Mouse (Mus musculus): Measurements from ENCODE around the gene 4930544D05Rik.

The 4930544D05Rik gene

GRCm38 (mm10) chr11:70643051-70643450 is 27.4 kb downstream of the 4930544D05Rik start:
- no peak for DNase-seq (ENCODE audit: low spot score in 2 of 2)

- no peak for DNase-seq (ENCODE audit: low spot score in 2 of 2)
Measured at GRCm38 (mm10) chr11:70644564-70645103, 29.0 kb downstream of the 4930544D05Rik start.

- no peak for DNase-seq (ENCODE audit: low spot score in 2 of 2)
Measured at GRCm38 (mm10) chr11:70645461-70646258, 30.0 kb downstream of the 4930544D05Rik start.

GRCm38 (mm10) chr11:70646259-70646555 is 30.6 kb downstream of the 4930544D05Rik start:
- no peak for DNase-seq (ENCODE audit: low spot score in 2 of 2)

GRCm38 (mm10) chr11:70646691-70647650 is 31.3 kb downstream of the 4930544D05Rik start, which contains the start of the genes Rnf167 and Slc25a11:
TSS of gene Rnf167 (plus strand) at chr11:70647235.
TSS of gene Slc25a11 (minus strand) at chr11:70647479.
- peak; percentile 95 to 97 for DNase-seq (ENCODE audit: low spot score in 2 of 2)

GRCm38 (mm10) chr11:70647716-70648420 is 32.2 kb downstream of the 4930544D05Rik start:
- no peak for DNase-seq (ENCODE audit: low spot score in 2 of 2)

- no peak for DNase-seq (ENCODE audit: low spot score in 2 of 2)
Measured at GRCm38 (mm10) chr11:70648512-70648911, 32.9 kb downstream of the 4930544D05Rik start.

GRCm38 (mm10) chr11:70649185-70649734 is 33.6 kb downstream of the 4930544D05Rik start:
- no peak for DNase-seq (ENCODE audit: low spot score in 2 of 2)

- no peak for DNase-seq (ENCODE audit: low spot score in 2 of 2)
Measured at GRCm38 (mm10) chr11:70650322-70651175, 34.9 kb downstream of the 4930544D05Rik start.

- DNase-seq (ENCODE audit: low spot score in 2 of 2), result no peak
Measured at GRCm38 (mm10) chr11:70651391-70651790, 35.7 kb downstream of the 4930544D05Rik start.

- no peak for DNase-seq (ENCODE audit: low spot score in 2 of 2)
Measured at GRCm38 (mm10) chr11:70652029-70652883, 36.6 kb downstream of the 4930544D05Rik start.

GRCm38 (mm10) chr11:70652884-70653344 is 37.3 kb downstream of the 4930544D05Rik start:
- DNase-seq (ENCODE audit: low spot score in 2 of 2), result no peak

- no peak for DNase-seq (ENCODE audit: low spot score in 2 of 2)
Measured at GRCm38 (mm10) chr11:70653345-70654197, 37.9 kb downstream of the 4930544D05Rik start.

GRCm38 (mm10) chr11:70654198-70654922 is 38.7 kb downstream of the 4930544D05Rik start, which contains the start of gene Pfn1:
TSS of gene Pfn1 (minus strand) at chr11:70654644.
- DNase-seq (ENCODE audit: low spot score in 2 of 2), result peak; percentile 57 to 69

- DNase-seq (ENCODE audit: low spot score in 2 of 2), result peak; percentile 69 to 77
Measured at GRCm38 (mm10) chr11:70654923-70655570, 39.4 kb downstream of the 4930544D05Rik start.

- DNase-seq (ENCODE audit: low spot score in 2 of 2), result no peak
Measured at GRCm38 (mm10) chr11:70655571-70656455, 40.2 kb downstream of the 4930544D05Rik start.
